ENCODE assay signal across 8 mouse cellular contexts in genomic region chr17:12045861-12046273, GRCm38 (mm10).
DNase-seq lines count a peak whose midpoint lies in the region; ATAC-seq lines count a peak whose summit lies in the region.

No protein-coding gene starts in this region.

- peaks cover 25% of the 10 kb centered on the region for H3K4me1 ChIP-seq in embryonic facial prominence, embryonic 10.5 days

- H3K4me3 ChIP-seq in embryonic facial prominence, embryonic 10.5 days: no peak overlapping the region

- H3K36me3 ChIP-seq in embryonic facial prominence, embryonic 10.5 days (replicated peaks): no peaks in the 10 kb centered on the region

- H3K9me3 ChIP-seq in embryonic facial prominence, embryonic 10.5 days: no peaks in the 10 kb centered on the region

- ATAC-seq in granulocyte monocyte progenitor cell, adult 5-6 weeks (replicated peaks; ENCODE audit: poor library complexity, severe bottlenecking): no peak

- peak; percentile 65 for DNase-seq in adrenal gland, postnatal 14 days
- DNase-seq in adrenal gland, adult 18-20 months (ENCODE audit: low spot score in 2 of 2): no peak
- DNase-seq in ES-CJ7 (ENCODE audit: low read depth, low spot score): peak; percentile 52
- peak; percentile 15 for DNase-seq in embryonic facial prominence, embryonic 10.5 days (ENCODE audit: low spot score)
- peak; percentile 37 for DNase-seq in heart, postnatal 4 days
- DNase-seq in right cerebral cortex, postnatal 4 days: peak; percentile 50
- DNase-seq in lung, postnatal 4 days: no peak

- H3K27ac ChIP-seq in embryonic facial prominence, embryonic 10.5 days (replicated peaks): 0 out of 2 replicates have a peak overlapping the region, but pooled peaks have one; percentile 10

- H3K27me3 ChIP-seq in embryonic facial prominence, embryonic 10.5 days (replicated peaks; ENCODE audit: low read depth, poor library complexity, severe bottlenecking): peaks cover 18% of the 10 kb centered on the region

- WGBS in embryonic facial prominence, embryonic 10.5 days: 44% methylated on average over 5 of the region's 5 CpGs

Comparison
In these comparisons a context has a peak if more than half of its experiments do, and no peak if none do; other contexts are left out.
1. DNase-seq: peak in adrenal gland, postnatal 14 days (single experiment), ES-CJ7 (single experiment), embryonic facial prominence, embryonic 10.5 days (single experiment), heart, postnatal 4 days (single experiment) and right cerebral cortex, postnatal 4 days (single experiment); none in adrenal gland, adult 18-20 months (0 of 2) and lung, postnatal 4 days (0 of 2).